Mouse (Mus musculus): Measurements from ENCODE around the gene Pde1b.

- no peak for TF ChIP-seq EP300 (IDR thresholded peaks at IDR 0.05; ENCODE audit: insufficient read depth, low read depth, low read length)
- TF ChIP-seq POLR2A (IDR thresholded peaks at IDR 0.05; ENCODE audit: insufficient read depth, low read length) = no peak
Measured at GRCm38 (mm10) chr15:103471488-103472194, 31.2 kb upstream of the Pde1b start.
